Mouse (Mus musculus) kidney, postnatal 14 days (tissue): Measurements from ENCODE around the gene Asb18.

Experiments used
- DNase-seq: peaks from one replicate; pipeline ENCODE4 v3.0.0; 2022; ENCODE audit warnings: mixed read lengths

Gene Asb18

GRCm38 (mm10) chr1:89969714-89970110 is 44.8 kb downstream of the Asb18 start:
- DNase-seq: no peak

- DNase-seq: no peak
Observed at GRCm38 (mm10) chr1:89969072-89969713, 45.3 kb downstream of the Asb18 start.

GRCm38 (mm10) chr1:89968111-89968851 is 46.2 kb downstream of the Asb18 start:
- no peak for DNase-seq

- no peak for DNase-seq
Observed at GRCm38 (mm10) chr1:89967585-89967984, 46.9 kb downstream of the Asb18 start.

- DNase-seq: no peak
Observed at GRCm38 (mm10) chr1:89964426-89964825, 50.0 kb downstream of the Asb18 start.

GRCm38 (mm10) chr1:89963296-89963695 is 51.2 kb downstream of the Asb18 start:
- DNase-seq: no peak

- DNase-seq: no peak
Observed at GRCm38 (mm10) chr1:89962092-89962491, 52.4 kb downstream of the Asb18 start.

- DNase-seq: no peak
Observed at GRCm38 (mm10) chr1:89959393-89959792, 55.1 kb downstream of the Asb18 start.

- peak; percentile 85 for DNase-seq
Observed at GRCm38 (mm10) chr1:89943202-89943601, 71.3 kb downstream of the Asb18 start.

- no peak for DNase-seq
Observed at GRCm38 (mm10) chr1:89942395-89942976, 72.0 kb downstream of the Asb18 start.

- peak; percentile 23 for DNase-seq
Observed at GRCm38 (mm10) chr1:89941701-89942381, 72.6 kb downstream of the Asb18 start.

GRCm38 (mm10) chr1:89940961-89941524 is 73.4 kb downstream of the Asb18 start:
- DNase-seq: no peak

GRCm38 (mm10) chr1:89939981-89940726 is 74.3 kb downstream of the Asb18 start:
- DNase-seq: peak; percentile 77

GRCm38 (mm10) chr1:89939596-89939960 is 74.9 kb downstream of the Asb18 start:
- DNase-seq: no peak

- DNase-seq: no peak
Observed at GRCm38 (mm10) chr1:89938884-89939595, 75.4 kb downstream of the Asb18 start.

GRCm38 (mm10) chr1:89935493-89936348 is 78.7 kb downstream of the Asb18 start:
- no peak for DNase-seq

GRCm38 (mm10) chr1:89934316-89935260 is 79.9 kb downstream of the Asb18 start:
- no peak for DNase-seq

GRCm38 (mm10) chr1:89933786-89934185 is 80.7 kb downstream of the Asb18 start:
- no peak for DNase-seq

GRCm38 (mm10) chr1:89933028-89933427 is 81.4 kb downstream of the Asb18 start:
- DNase-seq: no peak

GRCm38 (mm10) chr1:89932616-89933015 is 81.8 kb downstream of the Asb18 start:
- DNase-seq: no peak
